Mouse (Mus musculus) ZHBTc4 (cell line): ENCODE data around the gene BC067074.

Source experiments
- DNase-seq: peaks from one replicate; pipeline ENCODE4 v3.0.0-alpha.2; 2011; ENCODE audit warnings: low read depth, low spot score

The BC067074 gene

GRCm38 (mm10) chr13:113292975-113293706 lies at the start of gene BC067074:
Gene BC067074, plus strand, starts transcription at chr13:113293159.
- DNase-seq, result peak; percentile 78

- DNase-seq, result no peak
Measured at GRCm38 (mm10) chr13:113245025-113245424, 47.9 kb upstream of the BC067074 start.

GRCm38 (mm10) chr13:113252580-113252979 lies 40.4 kb upstream of the BC067074 start:
- peak; percentile 28 for DNase-seq

- no peak for DNase-seq
Measured at GRCm38 (mm10) chr13:113256766-113257165, 36.2 kb upstream of the BC067074 start.

GRCm38 (mm10) chr13:113257190-113257589 lies 35.8 kb upstream of the BC067074 start:
- DNase-seq, result peak; percentile 40

- DNase-seq, result no peak
Measured at GRCm38 (mm10) chr13:113259237-113259636, 33.7 kb upstream of the BC067074 start.

- DNase-seq, result no peak
Measured at GRCm38 (mm10) chr13:113262822-113263221, 30.1 kb upstream of the BC067074 start.

GRCm38 (mm10) chr13:113265257-113265656 lies 27.7 kb upstream of the BC067074 start:
- peak; percentile 54 for DNase-seq

- peak; percentile 82 for DNase-seq
Measured at GRCm38 (mm10) chr13:113266495-113266951, 26.4 kb upstream of the BC067074 start.

GRCm38 (mm10) chr13:113267204-113267603 lies 25.8 kb upstream of the BC067074 start:
- DNase-seq, result no peak

GRCm38 (mm10) chr13:113269777-113270776 lies 22.9 kb upstream of the BC067074 start:
- DNase-seq, result peak; percentile 83

GRCm38 (mm10) chr13:113271189-113271588 lies 21.8 kb upstream of the BC067074 start:
- DNase-seq, result no peak

GRCm38 (mm10) chr13:113287141-113287540 lies 5.8 kb upstream of the BC067074 start:
- DNase-seq, result no peak

GRCm38 (mm10) chr13:113288210-113289197 lies 4.5 kb upstream of the BC067074 start:
- no peak for DNase-seq

- DNase-seq, result no peak
Measured at GRCm38 (mm10) chr13:113289760-113290159, 3.2 kb upstream of the BC067074 start.

GRCm38 (mm10) chr13:113292001-113292400 lies 958 bp upstream of the BC067074 start:
- DNase-seq, result no peak

- no peak for DNase-seq
Measured at GRCm38 (mm10) chr13:113293707-113294432, 911 bp downstream of the BC067074 start.

GRCm38 (mm10) chr13:113295817-113296485 lies 3.0 kb downstream of the BC067074 start:
- DNase-seq, result no peak

GRCm38 (mm10) chr13:113306581-113306980 lies 13.6 kb downstream of the BC067074 start:
- DNase-seq, result no peak

- DNase-seq, result no peak
Measured at GRCm38 (mm10) chr13:113319588-113319987, 26.6 kb downstream of the BC067074 start.
